Mouse (Mus musculus): Measurements from ENCODE around the gene Gng5.

The Gng5 gene

DNA sequence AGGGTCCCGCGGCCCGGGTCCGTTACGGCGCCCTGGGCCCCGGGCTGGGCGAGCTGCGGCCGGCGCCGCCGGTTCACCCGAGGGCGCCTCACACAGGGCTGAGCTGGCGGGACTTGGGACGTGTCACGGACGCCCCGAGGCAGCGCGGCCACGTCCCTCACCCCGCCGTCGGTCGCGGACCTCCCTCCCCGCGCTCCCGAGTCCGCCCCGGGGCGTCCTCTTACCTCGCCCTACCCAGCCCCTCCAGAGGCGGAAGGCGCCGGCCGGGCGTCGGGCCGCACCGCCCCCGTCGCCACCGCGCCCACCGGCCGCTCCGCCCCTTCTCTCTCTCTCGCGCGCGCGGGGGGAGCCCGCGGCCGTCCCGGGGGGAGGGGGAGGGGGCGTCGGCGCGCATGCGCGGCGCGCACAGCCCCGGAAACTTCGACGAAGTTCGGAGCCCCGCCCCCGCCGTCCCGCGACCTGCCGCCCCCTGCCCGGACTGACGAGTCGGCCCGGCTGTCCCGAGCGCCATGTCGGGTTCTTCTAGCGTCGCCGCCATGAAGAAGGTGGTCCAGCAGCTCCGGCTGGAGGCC, at the start of gene Gng5, which contains the start of gene Spata1:
TSS of gene Gng5 (plus strand) at position 377 of the 572 bp plus-strand sequence.
TSS of gene Spata1 (minus strand) at position 323 of the 572 bp plus-strand sequence.
- no peak for DNase-seq

DNA sequence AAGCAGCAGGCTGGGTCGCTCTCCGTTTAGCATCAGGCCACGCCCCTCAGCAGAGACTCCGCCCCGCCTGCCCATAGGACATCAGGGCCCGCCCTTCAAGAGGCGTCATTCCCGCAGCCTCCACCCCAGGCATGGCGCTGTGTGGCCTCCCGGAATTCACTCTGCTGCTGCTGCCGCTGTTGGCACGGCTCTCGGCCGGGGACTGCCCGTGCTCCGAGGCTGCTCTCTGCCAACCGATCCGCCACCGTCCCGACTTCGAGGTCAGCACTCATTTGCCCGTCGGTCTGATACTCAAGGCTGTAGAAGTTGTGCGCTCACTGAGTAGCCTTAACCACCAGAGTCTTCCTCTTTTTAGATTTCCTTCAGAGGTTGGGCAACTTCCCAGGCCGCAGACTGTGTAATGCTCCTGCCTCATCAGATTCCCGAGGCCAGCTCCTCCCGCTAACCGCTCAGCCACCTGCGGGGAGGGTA, 49.2 kb upstream of the Gng5 start:
- DNase-seq: peak; percentile 88

DNA sequence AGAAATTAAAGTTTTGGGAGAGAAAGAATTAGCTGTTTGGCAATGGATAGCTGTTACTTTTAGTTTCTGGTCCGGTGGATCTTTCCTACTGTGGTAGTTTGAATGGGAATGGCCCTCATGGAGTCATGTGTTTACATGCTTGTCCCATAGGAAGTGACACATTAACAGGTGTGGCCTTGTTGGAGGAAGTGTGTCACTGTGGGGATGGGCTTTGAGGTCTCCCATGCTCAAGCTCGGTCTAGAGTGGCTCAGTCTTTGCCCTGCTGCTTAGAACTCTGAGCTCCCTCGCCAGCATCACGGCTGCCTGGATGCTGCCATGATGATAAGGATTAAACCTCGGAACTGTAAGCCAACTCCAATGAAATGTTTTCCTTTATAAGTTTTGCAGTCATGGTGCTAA, 48.2 kb upstream of the Gng5 start:
- no peak for DNase-seq

DNA sequence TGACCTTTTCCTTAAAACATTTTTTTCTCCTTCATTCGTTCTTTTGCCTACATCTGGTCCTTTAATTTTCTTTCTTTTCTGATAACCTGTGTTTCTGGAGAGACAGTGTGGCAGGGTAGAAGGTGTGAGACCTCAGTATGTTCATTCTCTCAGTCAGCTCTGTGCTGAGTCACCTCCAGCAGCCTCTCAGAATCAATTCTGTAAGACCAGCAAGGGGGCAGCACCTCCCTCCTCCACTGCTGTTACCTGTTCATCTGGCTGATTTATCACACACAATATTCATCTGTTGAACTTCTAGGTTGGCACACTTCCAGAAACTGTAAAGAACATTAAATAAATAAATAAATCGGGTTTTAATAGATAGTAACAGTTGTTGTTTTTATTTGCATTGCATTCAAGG, 36.7 kb upstream of the Gng5 start:
- DNase-seq: no peak

DNA sequence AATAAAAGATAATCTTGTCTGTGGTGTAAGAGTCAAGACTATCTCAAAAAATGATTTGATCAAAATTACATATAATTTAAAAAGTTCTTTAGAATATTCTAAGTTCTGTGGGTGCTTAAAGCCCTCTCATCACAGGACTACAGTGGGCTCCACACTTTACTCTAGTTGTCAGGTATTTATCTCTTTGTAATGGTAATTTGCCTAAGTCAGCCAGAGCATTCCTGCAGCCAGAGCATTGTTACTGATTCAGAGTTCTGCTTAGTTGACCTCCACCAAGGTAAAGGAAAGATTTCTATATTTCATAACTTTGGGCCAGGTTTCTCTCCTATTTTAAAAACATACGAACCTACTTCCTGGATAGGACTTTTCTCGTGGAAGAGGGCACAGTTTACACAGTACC, 30.4 kb upstream of the Gng5 start:
- DNase-seq: no peak

DNA sequence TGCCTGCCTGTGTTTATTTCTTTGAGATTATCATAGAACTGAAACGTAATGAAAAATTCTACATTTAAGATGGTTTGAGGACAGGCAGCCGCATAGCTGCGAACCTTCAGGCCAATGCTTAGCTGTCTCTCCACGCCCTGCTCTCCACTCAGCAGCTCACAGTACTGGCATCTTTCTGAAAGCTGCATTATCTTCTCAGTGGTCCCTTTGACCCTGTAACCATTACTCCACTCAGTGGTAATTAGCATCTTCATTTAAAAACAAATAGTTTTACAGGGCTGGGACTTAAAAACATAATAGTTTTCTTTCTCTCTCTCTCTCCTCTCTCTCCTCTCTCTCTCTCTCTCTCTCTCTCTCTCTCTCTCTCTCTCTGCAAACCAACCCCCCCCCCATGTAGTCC, 26.9 kb upstream of the Gng5 start:
- DNase-seq: no peak

DNA sequence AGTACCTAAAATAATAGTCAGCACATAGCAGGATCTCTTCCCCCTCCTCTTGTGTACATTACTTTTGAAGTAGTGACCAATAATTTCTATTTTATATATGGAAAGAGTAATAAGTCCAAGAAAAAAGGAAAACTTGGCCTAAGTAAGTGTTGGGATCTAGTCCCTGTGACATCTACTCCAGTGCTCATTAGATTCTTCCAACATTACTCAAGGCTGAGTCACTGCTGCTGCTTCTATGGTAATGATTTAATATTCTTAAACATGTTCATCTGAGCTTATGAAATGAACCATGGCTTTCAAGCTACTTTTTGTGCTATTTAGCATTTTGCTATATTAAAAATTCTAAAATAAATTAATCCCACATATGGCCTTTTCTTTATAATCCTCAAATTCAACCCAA, 25.9 kb upstream of the Gng5 start:
- no peak for DNase-seq

DNA sequence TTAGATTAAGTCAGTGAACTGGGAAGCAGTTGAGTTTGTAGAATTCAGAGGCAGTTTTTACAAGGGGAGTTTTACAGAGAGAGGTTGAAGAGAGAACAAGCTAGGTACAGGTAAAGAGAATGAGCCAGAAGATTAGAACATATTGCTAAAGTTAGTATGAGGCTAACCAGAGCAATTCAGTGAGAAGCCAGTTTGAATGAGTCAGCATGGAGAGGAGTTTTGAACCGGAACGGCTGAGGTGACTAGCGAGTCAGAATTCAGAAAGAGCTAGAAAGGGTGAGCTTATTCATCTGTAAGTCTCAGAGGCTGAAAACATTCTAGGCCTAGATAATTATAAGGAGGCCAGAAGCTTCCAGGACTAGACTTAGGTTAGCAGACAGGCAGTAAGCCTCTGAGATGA, 25.2 kb upstream of the Gng5 start:
- DNase-seq: no peak

DNA sequence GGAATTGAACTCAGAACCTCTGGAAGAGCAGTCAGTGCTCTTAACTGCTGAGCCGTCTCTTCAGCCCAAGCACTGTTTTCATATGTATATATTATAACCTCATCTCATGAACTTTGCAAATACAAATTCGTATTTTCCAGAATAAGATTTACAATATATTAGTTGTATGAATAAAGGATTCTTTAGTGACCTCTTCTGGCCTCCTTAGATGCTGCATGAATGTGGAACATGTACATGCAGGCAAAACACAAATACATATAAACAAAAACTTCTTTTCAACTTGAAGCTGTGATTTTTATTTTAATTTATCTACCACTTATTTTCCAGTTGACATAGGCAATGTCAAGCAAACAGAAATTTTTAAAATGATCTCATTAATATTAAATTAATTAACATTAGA, 17.6 kb upstream of the Gng5 start:
- peak; percentile 11 for DNase-seq

DNA sequence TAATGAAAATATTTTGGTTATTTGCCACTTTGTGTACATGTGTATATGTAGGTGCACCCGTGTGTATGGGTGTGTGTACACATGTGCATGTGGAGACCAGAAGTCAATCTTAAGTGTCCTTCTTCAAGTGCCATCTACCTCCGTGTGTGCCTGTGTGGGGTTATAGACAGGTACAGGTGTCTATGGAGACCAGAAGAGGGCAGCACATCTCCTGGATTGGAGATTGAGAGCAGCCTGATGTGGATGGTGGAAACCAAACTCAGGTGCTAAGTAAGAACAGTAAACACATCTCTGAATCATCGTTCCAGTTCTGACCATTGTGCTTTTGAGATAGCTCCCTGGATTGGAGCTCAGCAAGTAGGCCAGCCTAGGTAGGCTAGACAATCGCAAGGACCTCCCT, 13.1 kb upstream of the Gng5 start:
- no peak for DNase-seq

DNA sequence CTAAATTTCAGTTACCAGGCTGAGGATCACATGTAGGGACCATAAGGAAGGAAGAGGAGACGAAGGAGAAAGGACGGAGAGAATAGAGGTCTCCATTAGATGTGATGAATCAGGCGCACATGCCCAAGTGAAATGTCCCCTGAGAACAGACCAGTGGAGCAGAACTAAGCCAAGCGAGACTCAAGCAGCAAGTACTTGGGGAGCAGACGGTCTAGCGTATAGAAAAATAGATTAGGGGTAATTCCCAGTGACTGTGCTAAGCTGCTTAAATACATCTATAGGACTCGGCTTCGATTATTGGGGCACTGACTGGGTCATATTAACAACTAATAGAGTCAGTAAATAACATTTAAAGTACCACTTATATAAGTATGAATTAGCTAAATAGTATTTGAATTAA, 4.7 kb upstream of the Gng5 start:
- DNase-seq: no peak

DNA sequence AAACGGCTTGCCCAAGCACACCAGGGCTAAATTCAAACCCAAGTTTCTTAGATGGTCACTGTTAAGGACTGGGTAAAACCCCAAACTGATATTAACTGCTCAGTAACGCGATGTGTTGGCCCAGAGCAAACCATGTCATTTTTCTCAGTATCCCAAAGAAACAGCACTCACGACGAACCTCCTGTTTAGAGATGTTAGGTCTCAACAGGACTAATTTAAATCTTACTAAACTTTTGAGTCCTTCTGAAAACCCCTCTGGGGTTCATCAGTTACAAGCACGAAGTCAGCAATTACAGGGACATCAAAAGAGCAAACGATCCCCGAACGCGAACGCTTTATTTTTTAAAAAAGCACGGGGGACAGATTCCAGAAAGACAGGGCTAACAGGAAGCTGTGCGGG, 618 bp upstream of the Gng5 start:
- no peak for DNase-seq

DNA sequence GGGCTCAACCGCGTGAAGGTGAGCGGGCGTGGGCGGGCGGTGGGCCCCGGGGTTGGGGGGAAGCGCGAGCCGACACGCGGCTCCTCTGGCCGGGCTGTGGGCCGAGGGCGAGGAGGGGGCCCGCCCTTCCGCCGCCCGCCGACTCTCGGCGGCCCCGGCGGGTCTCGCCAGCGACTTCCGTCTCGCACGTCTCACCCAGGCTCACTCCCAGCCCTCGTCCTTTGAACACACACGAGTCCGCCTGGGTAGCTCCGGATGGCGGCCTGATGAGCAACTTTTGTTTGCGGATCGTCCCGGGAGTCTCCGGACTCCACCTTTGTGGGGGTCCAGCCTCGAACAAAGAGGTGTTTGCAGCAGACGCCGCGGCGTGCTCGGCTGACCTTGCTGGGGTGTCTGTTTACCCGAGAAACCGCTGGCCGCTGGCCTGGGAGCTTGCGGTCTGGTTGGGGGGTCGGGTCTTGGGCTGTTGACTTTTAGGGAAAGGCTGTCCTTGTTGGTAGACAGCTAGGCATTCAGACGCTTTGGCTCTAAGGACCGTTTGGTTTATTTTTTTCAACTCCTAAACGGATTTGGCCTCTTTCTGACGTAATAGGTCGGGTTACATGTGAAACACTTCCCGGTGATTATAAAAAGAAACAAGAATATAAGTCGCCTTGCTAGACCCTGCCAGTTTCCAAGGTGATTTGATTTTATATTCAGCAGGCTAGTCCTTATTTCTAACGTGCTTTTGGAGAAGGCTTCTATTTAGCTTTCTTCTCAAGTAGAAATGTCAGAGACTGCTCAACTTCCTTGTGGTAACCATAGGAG, 599 bp downstream of the Gng5 start:
- DNase-seq: no peak

DNA sequence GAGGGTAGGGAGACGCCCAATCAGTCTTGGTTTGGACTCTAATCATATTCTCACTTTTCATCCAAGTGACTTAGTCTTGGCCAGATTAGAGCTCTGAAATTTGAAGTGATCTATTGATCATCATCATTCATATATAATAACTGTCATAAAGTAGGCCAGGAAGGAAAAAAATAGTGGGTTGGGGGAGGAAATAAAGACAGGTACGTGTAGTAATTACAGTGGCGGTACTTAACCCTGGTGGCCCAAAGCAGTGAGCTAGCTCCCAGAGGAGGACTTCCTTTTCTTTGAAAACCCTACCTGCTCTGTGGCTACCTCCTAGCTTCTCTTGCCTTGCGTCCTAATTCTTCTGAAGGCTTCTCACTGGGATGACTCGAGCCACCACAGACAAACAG, 1.2 kb downstream of the Gng5 start:
- DNase-seq: no peak

DNA sequence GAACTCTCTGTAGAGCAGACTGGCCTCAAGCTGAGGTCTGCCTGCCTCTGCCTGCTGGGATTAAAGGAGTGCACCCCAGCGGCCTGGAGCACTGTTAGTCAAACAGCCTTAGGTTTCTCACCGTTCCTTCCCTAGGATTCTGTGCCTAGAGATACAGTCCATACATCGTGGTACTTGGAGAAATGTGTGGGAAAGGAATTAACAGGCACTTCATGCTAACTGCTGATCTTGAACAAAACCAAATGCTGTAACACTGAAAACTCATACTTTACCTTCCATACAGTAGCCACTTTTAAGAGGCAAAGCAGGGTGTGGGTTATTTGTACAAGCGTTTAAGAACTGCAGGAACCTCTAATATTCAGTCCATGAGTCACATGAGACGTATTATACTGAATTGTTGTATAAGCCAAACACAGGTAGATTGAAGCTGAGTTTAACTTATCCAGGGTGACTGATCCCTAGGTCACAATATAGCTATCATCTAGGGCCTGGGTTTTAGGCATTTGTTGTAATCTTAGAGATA, 2.1 kb downstream of the Gng5 start:
- no peak for DNase-seq

DNA sequence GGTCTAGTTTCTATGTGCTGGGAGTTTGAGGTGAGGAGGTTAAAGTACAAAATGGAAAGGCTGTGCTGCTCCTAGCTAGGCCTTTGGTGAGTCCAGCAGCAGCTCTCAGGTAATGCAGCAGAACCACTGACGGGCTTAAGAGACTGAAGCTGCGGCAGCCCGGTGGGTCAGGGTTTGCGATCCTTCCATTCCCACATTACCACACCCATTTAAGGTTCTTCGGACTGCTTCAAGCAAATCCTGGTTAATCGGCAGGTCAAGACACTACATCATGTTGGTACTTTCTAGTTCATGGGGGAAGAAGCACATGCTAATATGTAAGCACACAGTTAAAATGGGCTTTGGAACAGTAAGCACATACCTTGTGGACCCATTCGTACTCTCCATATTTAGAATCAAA, 7.1 kb downstream of the Gng5 start:
- no peak for DNase-seq

DNA sequence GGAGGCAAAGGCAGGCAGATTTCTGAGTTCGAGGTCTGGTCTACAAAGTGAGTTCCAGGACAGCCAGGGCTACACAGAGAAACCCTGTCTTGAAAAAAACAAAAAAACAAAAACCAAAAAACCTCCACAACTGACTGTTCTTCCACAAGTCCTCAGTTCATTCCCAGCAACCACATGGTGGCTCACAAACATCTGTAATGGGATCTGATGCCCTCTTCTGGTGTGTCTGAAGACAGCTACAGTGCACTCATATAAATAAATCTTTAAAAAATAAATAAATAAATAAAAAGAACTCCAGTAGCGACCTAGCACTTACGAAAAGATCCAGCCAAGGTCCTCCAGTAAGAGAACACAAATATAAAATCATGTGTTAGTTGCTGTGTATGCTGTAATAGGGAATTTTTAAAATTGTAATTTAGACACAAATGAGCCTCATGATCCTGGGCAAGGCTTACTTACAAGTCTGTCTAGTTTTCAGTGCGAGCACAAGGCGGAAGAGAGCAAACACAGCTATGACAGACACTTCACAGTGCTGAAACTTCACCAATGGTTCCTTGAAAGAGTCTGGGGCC, 20.7 kb downstream of the Gng5 start:
- no peak for DNase-seq

DNA sequence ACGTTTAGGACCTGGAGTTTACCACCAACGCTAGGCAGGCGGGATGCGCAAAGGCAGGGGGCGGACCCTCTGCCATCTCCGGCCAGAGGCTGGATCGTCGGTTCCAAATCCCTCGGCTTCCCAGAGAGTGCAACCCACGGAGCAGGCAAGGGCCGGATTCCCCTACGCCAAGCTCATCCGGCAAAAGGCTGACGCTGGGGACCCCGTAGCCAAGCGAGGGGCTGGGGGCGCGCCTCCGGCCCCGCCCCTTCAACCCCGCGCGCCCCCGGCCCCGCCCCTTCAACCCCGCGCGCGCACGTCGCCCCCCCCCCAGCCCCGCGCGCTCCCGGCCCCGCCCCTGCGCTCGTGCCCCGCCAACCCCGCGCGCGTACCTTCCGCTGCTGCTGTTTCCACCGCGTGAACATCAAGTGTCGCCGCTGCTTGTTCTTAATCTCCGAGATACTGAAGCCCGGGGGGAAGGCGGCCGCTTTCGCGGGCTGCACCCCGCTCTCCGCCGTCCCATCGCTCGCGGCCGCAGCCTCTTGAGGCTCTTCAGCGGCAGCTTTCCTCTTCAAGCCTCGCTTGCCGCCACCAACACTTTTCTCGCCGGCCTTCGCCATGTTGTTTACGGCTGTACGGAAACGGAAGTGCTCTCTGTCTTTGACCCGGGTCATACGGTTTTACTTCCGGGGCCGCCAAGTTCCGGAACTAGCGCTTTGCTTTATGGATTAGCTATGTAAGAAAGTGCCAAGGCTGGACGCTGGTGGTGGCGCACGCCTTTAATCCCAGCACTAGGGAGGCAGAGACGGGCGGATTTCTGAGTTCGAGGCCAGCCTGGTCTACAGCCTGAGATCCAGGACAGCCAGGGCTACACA, 21.4 kb downstream of the Gng5 start, which contains the start of gene Rpf1:
TSS of gene Rpf1 (minus strand) at position 632 of the 854 bp plus-strand sequence.
- peak; percentile 93 for DNase-seq

DNA sequence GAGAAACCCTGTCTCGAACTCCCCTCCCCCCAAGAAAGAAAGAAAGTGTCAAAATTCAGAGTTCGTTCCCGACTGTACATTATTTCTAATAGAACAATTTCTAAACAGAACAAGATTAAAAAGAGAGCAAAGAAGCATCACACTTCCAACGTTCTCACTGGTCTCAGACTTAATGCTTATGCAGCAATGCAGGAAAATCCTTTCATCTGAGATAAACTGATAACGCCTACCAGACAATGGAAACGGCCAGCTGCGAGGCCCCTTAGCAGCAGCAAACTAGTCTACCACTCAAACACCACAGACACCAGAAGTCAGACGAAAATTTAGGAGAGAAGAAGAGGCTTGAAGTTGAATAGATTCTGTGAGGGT, 22.0 kb downstream of the Gng5 start:
- no peak for DNase-seq

DNA sequence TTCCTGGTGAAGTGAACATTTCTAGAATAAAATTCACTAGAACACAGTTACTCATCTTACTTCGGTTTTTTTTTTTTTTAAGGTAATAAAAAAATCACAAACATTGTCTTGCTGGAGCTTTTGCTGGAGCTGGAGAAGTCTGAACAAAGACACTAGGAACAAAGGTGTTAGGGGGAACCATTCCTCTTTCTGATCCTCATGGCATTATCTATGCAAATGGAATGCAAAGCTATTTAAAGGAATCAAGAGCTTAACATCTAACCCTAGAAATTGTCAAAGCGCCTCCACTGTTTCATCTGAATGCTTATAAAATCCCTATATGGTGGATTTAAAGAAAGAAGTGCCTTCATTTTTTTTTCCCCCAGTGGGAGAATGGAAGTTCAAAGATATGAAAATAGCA, 28.7 kb downstream of the Gng5 start:
- no peak for DNase-seq

DNA sequence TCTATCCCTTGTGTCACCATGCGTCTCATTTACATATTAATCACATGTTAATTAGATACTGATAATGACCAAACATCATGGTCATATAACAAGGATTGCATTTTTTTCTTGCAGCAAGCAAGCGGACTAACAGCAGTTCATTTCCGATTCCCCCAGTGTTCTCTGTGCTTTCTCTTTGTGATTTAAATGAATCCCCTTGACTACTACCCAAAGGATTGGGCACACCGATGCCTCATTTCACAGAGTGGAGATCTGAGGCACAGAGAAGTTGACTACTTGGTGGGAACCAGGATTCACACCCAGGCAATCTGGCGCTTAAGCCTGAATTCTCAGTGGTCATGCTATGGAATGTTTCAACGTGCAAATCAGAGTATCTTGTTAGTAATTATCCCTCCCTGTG, 35.4 kb downstream of the Gng5 start:
- DNase-seq: no peak

DNA sequence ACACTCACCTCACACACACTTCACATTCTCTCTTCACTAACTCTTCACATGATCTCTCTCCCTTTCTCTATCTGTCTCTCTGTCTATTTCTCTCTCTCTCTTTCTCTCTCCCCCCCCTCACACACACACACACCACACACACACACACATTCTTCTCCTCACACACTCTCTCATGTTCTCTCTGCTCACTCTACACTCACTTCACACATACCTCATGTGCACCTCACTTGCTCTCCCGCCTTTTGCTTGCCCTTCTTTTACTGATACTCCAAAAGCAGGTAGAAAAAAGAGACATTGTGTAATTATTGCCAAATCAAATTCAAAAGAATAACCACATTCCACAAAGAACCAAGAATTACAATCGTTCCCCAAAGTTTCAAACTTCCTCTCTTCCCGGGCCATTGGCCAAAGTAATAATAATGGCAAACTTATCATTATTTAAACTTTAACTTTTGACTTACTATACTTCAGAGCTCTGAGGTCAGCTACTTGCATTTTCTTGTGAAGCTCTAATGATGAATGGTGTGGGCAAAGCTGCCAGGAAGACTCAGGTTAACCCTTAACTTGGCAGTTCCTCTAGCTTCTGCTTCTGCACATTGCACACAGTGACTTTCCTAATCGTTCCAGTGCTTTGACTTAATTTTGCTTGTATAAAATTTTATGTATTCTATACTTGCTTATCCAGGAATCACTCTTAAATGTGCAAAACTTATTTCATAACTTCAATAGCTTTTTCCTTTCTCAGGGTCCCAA, 41.1 kb downstream of the Gng5 start:
- no peak for DNase-seq
